Mouse (Mus musculus) cortical plate, adult 2 months (tissue): Measurements from ENCODE around the gene Gramd1b. TPM values are rescaled to one million over a fixed set of nuclear protein-coding genes. Genes with fewer than 3 reads are reported as not detected.

ENCODE experiments used
- H3K27ac ChIP-seq: fragments of 200-500 bp; 2 replicates; pipeline ENCODE4 v1.5.1; 2012; ENCODE audit warnings: low read length, control low read depth, inconsistent platforms; ENCODE audit not compliant: insufficient read depth
- H3K4me1 ChIP-seq: fragments of 200-500 bp; 2 replicates; pipeline ENCODE4 v1.6.1; 2011; ENCODE audit warnings: low read length; ENCODE audit not compliant: control insufficient read depth, insufficient read depth
- H3K4me3 ChIP-seq: fragments of 200-500 bp; 2 replicates; pipeline ENCODE4 v1.5.1; 2011; ENCODE audit warnings: mild to moderate bottlenecking, low read length, control low read depth; ENCODE audit not compliant: insufficient read depth
- CTCF ChIP-seq: fragments of 200-500 bp; IDR thresholded peaks from 2 replicates; pipeline ENCODE4 v1.5.1; 2011; ENCODE audit warnings: mild to moderate bottlenecking, control low read depth, low read length; ENCODE audit not compliant: insufficient read depth; ENCODE audit errors: extremely low read depth
- POLR2A ChIP-seq: fragments of 200-500 bp; IDR thresholded peaks from 2 replicates; pipeline ENCODE4 v1.6.1; 2011; ENCODE audit warnings: mild to moderate bottlenecking, low read length, control low read depth; ENCODE audit not compliant: insufficient read depth; ENCODE audit errors: extremely low read depth
- polyA plus RNA-seq: library from polyadenylated mRNA; depleted of rRNA; stranded (reverse); fragments of >200 nt; gene quantifications from 2 replicates; pipeline ENCODE4 v1.2.3, GENCODE M21; 2012

Gramd1b gene
- polyA plus RNA-seq, 1 experiment = 133 TPM

DNA sequence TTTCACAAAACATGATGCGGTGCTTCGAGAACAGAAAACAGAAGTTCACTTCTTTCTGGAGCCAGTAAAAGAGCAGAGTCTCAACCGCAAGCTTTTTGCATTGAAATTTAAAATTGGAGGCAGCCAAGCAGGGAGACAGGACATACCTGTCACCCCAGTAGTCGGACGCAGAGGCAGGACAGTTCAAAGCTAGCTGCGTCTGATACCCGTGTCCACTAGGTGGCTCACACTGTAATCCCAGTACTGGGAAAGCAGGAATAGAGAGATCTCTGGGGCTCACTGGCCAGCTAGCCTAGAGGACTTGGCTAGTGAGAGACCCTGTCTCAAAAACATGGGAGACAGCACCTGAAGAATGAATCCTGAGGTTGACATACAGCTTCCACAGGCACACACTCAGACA lies 115.0 kb downstream of the Gramd1b start:
- TF ChIP-seq CTCF (peak; percentile 41), POLR2A (no peak)
- no peak overlapping the region for H3K4me3 ChIP-seq
- no peaks in the 10 kb centered on the region for H3K4me1 ChIP-seq
- H3K27ac ChIP-seq = no peak overlapping the region

DNA sequence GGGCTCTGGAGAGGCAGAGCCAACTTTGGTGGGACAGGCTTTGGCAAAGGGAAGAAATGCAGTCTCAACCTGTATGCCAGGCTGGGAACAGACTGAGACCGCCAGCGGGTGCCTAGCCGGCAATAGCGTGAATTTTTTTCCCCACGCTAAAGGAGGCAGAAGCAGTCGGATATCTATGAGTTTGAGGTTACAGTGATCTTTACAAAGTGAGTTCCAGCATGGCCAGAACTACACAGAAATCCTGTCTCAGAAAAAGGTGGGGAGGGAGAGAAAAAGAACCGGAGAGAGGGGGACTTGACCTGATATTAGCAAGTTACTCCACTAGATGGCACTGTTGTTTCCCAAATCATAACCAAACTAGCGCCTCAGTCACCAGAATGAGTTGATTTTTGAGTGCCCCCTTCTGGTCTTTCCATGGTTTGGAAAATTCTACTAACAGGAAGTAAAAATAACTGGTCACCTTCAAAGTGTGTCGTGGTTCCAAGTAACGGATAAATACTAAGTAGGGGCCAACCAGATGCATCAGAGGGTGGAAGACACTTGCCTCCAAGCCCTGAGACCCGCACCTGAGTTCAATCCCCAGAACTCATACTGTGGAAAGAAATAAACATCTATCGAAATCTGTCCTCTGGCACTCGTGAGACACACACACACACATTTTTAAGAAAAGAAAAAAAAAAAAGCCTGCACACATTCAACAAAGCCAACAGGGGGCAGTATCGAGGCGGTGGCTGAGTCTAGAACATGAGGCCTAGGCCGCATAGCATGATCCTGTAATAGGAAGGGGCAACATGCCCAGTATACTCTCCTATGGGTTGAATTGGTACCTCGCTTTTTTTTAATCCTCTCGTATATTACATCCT lies 116.0 kb downstream of the Gramd1b start:
- H3K4me3 ChIP-seq = peak overlapping the region; percentile 41
- H3K4me1 ChIP-seq = no peaks in the 10 kb centered on the region
- 0 out of 2 replicates have a peak overlapping the region, but pooled peaks have one; percentile 12 for H3K27ac ChIP-seq
- TF ChIP-seq CTCF = peak; percentile 69; the same call in 1 of the 2 replicates
- TF ChIP-seq POLR2A = no peak

DNA sequence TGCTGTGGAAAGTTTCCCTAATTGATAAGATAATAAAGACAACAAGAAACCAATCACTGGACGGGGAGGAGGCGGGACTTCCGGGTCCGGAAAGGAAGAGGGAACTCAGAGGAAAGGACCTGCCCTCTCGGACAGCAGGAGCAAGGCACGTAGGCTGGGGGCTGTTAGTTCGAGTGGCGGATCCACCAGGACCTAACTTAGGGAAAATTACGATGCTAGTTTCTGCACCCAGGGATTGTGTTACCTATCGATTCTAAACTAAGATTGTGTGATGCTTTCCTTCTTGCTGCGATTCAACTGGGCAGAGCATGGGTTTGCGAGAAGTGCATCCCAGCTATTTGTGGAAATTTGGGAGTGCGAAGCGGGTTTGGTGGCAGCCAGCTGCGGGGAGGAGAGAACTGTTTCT lies 116.7 kb downstream of the Gramd1b start:
- Histone ChIP-seq H3K27ac (0 out of 2 replicates have a peak overlapping the region, but pooled peaks have one; percentile 6), H3K4me3 (peak overlapping the region; percentile 41), H3K4me1 (no peaks in the 10 kb centered on the region)
- TF ChIP-seq CTCF (no peak), POLR2A (peak; percentile 71; the same call in 1 of the 2 replicates)

DNA sequence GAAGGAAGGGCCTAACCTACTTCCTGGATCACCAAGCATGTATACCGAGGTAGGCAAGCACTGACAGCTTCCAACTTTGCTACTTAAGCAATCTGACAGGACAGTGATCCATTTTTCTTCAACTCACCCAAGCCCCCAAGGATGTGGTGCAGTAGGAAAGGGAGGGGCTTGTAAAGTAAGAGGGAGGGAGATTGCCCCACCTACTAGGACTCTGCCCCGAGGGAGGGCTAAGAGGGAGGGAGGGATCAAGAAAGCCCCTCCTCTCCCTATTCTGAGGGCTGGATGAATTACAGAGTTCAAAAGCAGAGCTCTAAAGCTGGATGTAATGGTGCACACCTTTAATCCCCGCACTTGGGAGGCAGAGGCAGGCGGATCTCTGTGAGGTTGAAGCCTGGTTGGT lies 117.6 kb downstream of the Gramd1b start:
- TF ChIP-seq POLR2A (no peak), CTCF (no peak)
- H3K4me3 ChIP-seq = no peak overlapping the region
- no peak overlapping the region for H3K27ac ChIP-seq
- H3K4me1 ChIP-seq = no peaks in the 10 kb centered on the region

DNA sequence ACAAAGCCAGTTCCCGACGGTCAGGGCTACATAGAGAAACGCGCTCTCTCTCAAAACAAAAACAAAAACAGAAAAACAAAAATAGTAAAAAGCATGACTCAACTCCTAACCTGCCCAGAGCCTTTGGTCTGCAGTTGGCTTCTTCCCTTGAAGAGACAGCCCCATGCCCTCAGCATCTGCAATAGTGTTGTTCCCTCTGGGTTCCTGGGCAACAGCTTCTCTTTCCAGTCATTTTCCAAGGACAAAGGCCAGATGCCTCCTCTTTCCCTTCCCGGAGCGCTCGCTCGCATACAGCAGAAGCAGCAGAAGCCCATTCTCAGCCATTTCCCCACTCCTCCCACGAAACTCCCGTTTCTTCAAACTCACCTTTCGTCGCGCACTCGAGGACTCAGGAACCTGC lies 118.3 kb downstream of the Gramd1b start:
- Histone ChIP-seq H3K4me3 (no peak overlapping the region), H3K27ac (no peak overlapping the region), H3K4me1 (no peaks in the 10 kb centered on the region)
- no peak for TF ChIP-seq CTCF
- no peak for TF ChIP-seq POLR2A

DNA sequence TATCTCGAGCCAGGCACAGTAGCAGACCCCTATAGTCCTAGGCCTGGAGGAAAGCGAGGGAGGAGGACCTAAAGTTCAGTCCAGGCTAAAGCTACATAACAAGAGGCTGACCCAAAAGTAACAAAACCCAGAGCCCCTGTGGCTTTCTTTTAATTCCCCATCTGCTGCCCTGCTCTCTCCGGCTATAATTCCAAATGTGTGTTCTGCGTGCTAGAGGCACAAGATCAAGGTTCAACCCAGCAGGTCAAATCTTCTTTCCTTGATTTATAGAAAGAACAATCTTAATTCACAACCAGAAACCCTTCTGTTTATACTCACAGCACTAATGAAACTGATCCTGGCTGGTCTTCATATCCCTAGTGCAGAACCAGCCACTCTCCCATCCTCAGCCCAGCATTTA lies 118.9 kb downstream of the Gramd1b start:
- TF ChIP-seq CTCF = no peak
- no peak for TF ChIP-seq POLR2A
- H3K4me1 ChIP-seq = no peaks in the 10 kb centered on the region

DNA sequence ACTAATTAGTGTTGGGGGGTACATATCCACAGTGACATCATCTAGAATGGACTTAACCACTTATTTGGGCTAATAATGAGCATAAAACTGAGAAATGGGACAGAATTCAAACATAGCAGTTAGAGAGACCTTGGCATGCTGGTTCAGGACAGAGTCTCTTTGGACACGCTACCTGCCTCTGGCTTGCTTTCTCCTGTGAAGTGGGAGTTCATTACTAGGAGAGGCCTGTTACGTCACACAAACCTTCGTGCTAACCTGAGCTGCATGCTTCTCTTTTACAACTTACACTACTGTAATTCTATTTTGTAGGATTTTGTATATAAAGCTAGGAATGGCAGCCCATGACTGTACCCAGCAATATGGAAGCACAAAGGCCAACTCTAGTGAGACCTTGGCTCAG lies 120.3 kb downstream of the Gramd1b start:
- H3K4me3 ChIP-seq = no peak overlapping the region
- TF ChIP-seq POLR2A = no peak
- TF ChIP-seq CTCF = no peak

More for the DNA sequence above, 118.9 kb downstream of the Gramd1b start:
- Histone ChIP-seq H3K27ac (no peak overlapping the region), H3K4me3 (no peak overlapping the region)

DNA sequence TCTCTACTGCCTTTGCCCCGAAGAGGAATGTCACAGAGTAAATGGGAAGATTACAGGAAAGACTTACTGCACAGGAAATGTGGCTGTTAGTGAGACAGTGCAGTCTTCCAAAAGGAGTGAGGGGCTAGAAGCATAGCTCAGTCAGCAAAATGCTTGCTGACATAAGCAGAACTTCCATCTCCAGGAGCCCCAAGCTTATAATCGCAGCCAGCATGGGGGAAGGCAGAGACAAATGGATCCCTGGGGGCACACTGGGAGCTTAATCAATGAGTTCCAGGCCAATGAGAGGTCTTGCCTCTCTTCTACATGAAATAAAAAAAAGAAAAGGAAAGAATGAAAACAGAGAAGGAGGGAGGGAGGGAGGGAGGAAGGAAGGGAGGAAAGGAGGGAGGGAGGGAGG lies 122.1 kb downstream of the Gramd1b start:
- Histone ChIP-seq H3K27ac (no peak overlapping the region), H3K4me1 (peaks cover 2% of the 10 kb centered on the region; the same call in 1 of the 2 replicates), H3K4me3 (no peak overlapping the region)
- TF ChIP-seq POLR2A (no peak), CTCF (no peak)

More for the DNA sequence above, 120.3 kb downstream of the Gramd1b start:
- Histone ChIP-seq H3K4me1 (no peaks in the 10 kb centered on the region), H3K27ac (no peak overlapping the region)

DNA sequence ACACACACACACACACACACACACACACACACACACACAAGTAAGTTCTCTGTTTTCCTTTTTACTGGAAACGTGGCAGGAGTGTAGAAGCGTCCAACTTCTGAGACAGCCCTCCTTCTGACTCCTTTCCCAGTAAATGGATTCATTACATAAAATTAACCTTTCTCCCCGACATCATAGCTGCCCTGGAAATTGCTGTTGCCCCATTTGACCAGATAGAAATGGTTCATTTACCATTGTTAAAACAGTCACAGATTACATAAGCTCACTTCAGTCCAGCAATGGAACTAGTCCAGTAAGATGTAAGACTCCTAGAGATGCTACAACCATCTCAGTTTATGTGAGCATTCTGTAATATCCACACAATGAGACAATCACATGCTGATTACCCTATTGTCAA lies 122.8 kb downstream of the Gramd1b start:
- Histone ChIP-seq H3K27ac (no peak overlapping the region), H3K4me1 (peaks cover 4% of the 10 kb centered on the region; the same call in 1 of the 2 replicates), H3K4me3 (no peak overlapping the region)
- TF ChIP-seq POLR2A (no peak), CTCF (no peak)

DNA sequence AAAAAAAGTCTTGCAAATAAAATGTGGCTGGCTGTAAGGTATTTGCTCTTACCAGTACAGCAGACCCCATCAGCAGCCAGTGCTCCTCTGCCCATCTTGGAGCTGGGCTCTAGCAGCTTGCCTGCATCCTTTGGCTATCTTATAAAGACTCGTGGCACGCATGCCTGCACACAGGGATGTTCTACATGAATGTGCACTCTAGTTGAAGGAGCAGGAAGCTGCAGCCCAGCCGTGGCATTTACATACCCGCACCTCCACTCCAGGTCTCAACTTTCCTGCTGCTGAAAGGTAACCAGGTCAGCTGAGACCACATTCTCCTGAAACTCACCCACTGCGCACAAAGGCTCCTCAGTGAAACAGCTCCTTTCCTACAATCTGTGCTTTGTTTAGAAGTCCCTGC lies 123.3 kb downstream of the Gramd1b start:
- H3K4me1 ChIP-seq = peaks cover 4% of the 10 kb centered on the region; the same call in 1 of the 2 replicates
- H3K4me3 ChIP-seq = no peak overlapping the region
- no peak overlapping the region for H3K27ac ChIP-seq
- TF ChIP-seq POLR2A = no peak
- no peak for TF ChIP-seq CTCF
